Mouse (Mus musculus) heart, embryonic 10.5 days (tissue): ENCODE data around the gene Atp5h. TPM values are rescaled to one million over a fixed set of nuclear protein-coding genes. Genes with fewer than 3 reads are reported as not detected.

ENCODE experiments used
- DNase-seq: peaks from one replicate; pipeline ENCODE4 v3.0.0-alpha.2; 2017; ENCODE audit warnings: low spot score
- H3K27ac ChIP-seq: fragments of 300-500 bp; sonication (generic); 2 replicates; pipeline ENCODE4 v1.5.1; 2016; ENCODE audit warnings: mild to moderate bottlenecking
- H3K27me3 ChIP-seq: fragments of 300-500 bp; sonication (generic); 2 replicates; pipeline ENCODE4 v1.6.1; 2016; ENCODE audit warnings: mild to moderate bottlenecking; ENCODE audit not compliant: poor library complexity, insufficient read depth, severe bottlenecking
- H3K36me3 ChIP-seq: fragments of 300-500 bp; sonication (generic); 2 replicates; pipeline ENCODE4 v1.6.1; 2016; ENCODE audit warnings: mild to moderate bottlenecking, moderate library complexity
- H3K4me1 ChIP-seq: fragments of 300-500 bp; sonication (generic); 2 replicates; pipeline ENCODE4 v1.6.1; 2016; ENCODE audit warnings: mild to moderate bottlenecking
- H3K4me3 ChIP-seq: fragments of 300-500 bp; sonication (generic); 2 replicates; pipeline ENCODE4 v1.5.1; 2016; ENCODE audit warnings: mild to moderate bottlenecking, moderate library complexity
- H3K9me3 ChIP-seq: fragments of 300-500 bp; sonication (generic); 2 replicates; pipeline ENCODE4 v1.6.1; 2016; ENCODE audit warnings: mild to moderate bottlenecking, moderate library complexity
- WGBS: fragments of 180-500 bp; shearing (Covaris S2); methylation state at CpG from one replicate; pipeline ENCODE4 v1.1.7; 2016; 5-methylcytosine and 5-hydroxymethylcytosine counted together
- polyA plus RNA-seq: library from polyadenylated mRNA; unstranded; fragments of >200 nt; fragmentation: Nextera tagmentation; extraction: Ambion mirVana; gene quantifications from 2 replicates; pipeline ENCODE4 v1.2.1, GENCODE M21; 2016

The Atp5h gene
- polyA plus RNA-seq, 1 experiment from 2014 or later, result 1,131 TPM

- no peak overlapping the region for H3K27ac ChIP-seq
- WGBS, result 71% methylated on average over 4 of the region's 4 CpGs
- H3K36me3 ChIP-seq, result peaks cover 42% of the 10 kb centered on the region
- DNase-seq, result no peak
- H3K9me3 ChIP-seq, result no peaks in the 10 kb centered on the region
- H3K4me3 ChIP-seq, result no peak overlapping the region
- peaks cover 30% of the 10 kb centered on the region for H3K4me1 ChIP-seq
- H3K27me3 ChIP-seq, result no peaks in the 10 kb centered on the region
Measured at GRCm38 (mm10) chr11:115432814-115433213, 13.1 kb upstream of the Atp5h start.

GRCm38 (mm10) chr11:115430561-115430960 lies 10.8 kb upstream of the Atp5h start:
- Histone ChIP-seq H3K36me3 (peaks cover 63% of the 10 kb centered on the region), H3K4me3 (no peak overlapping the region), H3K27me3 (no peaks in the 10 kb centered on the region), H3K9me3 (no peaks in the 10 kb centered on the region), H3K27ac (no peak overlapping the region), H3K4me1 (peaks cover 26% of the 10 kb centered on the region)
- 96% methylated on average over 6 of the region's 6 CpGs for WGBS
- no peak for DNase-seq

DNA sequence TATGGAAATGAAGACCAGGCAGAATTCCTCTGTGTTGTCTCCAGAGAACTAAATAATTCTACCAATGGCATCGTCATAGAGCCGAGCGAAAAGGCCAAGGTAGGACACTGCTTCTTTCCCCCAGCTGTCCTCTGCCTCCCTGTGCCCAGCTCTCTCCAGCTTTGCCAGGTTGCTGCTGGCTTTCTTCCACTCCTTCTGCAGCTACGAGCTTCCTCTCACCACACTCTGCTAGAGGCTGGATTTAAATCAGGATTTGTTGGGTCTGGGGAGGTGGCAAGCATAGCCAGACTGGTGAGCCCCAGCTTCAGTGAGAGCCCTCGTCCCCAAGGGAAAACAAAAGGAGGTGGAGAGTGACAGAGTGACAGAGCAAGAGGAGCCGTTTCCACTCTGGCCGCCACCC lies 9.5 kb upstream of the Atp5h start:
- Histone ChIP-seq H3K4me1 (peaks cover 22% of the 10 kb centered on the region), H3K27me3 (no peaks in the 10 kb centered on the region), H3K27ac (no peak overlapping the region), H3K4me3 (no peak overlapping the region), H3K36me3 (peaks cover 76% of the 10 kb centered on the region), H3K9me3 (no peaks in the 10 kb centered on the region)
- WGBS, result 85% methylated on average over 7 of the region's 7 CpGs
- no peak for DNase-seq

DNA sequence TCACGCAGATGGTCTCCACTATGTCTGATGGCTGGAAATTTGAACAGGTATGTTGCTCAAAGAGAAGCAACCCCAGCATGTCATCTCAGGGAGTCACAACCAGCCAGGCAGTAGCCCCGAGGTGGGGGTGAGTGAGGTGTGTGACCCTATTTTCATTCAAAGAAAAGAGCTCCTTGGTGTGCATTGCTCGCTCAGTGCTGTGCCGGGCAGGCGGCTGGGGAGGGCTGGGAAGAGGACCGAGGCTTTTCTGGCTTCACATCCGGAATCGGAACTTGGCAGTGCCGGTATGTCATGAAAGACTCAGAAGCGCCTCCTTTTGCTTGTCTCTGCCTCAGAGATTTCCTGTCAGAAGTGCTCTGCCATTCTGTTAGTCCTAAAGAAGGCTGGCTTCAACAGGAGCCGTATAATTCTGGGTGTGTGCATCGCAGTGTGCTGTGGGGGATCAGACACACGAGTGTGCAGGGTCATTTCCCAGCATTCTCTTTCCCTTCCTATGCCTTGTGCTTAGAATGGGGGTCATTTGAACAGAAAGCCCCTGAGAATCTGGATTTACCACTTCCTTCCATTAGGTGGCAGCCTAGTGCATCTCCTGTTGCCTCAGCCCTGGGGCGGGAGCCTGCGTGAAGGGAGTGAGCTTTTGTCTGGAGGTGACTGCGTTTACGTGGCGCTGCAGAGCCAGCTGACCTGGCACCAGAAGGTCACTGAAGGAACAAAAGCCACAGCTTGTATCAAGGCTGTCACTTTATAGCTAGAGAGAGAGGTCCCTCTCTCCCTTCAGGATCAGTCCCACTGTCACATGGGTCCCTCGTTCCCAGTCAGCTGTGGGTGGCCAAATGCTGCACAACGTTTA lies 7.9 kb upstream of the Atp5h start:
- H3K27ac ChIP-seq, result peak overlapping the region; percentile 67
- H3K27me3 ChIP-seq, result no peaks in the 10 kb centered on the region
- DNase-seq, result peak; percentile 88
- H3K4me1 ChIP-seq, result peaks cover 15% of the 10 kb centered on the region
- peaks cover 80% of the 10 kb centered on the region for H3K36me3 ChIP-seq
- no peaks in the 10 kb centered on the region for H3K9me3 ChIP-seq
- 37% methylated on average over 20 of the region's 20 CpGs for WGBS
- 0 out of 2 replicates have a peak overlapping the region, but pooled peaks have one; percentile 9 for H3K4me3 ChIP-seq

DNA sequence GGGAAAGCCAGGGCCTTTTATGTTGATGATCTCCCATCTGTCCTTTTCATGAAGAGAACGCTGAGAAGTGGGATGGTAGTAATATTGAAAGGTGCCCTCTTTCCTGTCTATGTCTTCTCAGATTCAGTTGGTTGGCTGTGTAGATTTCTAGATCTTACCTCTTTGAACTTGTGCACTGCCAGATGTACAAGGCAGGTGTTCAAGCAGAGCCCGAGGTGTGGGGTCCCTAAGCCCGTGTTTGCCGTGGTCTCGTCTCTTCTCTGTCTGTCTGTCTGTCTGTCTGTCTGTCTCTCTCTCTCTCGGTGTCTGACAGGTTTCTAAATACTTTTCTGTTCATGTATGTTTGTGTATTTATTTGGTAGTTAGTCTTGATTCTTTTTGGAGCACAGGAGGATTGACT lies 5.9 kb upstream of the Atp5h start:
- 89% methylated on average over 6 of the region's 6 CpGs for WGBS
- no peak for DNase-seq
- Histone ChIP-seq H3K27ac (no peak overlapping the region), H3K27me3 (no peaks in the 10 kb centered on the region), H3K4me3 (no peak overlapping the region), H3K9me3 (no peaks in the 10 kb centered on the region), H3K36me3 (peaks cover 70% of the 10 kb centered on the region), H3K4me1 (peaks cover 24% of the 10 kb centered on the region)

DNA sequence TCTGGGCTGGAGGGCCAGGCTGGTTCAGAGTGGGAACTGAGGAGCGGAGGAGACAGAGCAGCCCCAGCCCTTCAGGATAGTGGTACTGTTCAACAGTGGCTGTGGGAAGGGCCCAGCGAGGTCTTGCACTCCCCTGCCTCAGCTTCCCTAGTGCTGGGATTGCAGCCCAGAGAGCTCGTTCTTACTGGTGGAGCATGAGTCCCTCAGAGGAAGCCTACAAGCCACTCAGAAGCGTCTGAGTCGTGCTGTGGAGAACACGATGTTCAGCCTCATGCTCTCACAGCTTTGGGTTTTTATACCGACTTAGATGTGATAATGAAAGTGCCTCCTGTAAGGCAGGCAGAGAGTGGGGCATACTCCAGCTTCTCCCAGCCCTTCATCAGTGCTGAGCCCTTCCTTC lies 4.9 kb upstream of the Atp5h start:
- WGBS, result 86% methylated on average over 7 of the region's 7 CpGs
- Histone ChIP-seq H3K4me1 (peaks cover 25% of the 10 kb centered on the region), H3K9me3 (no peaks in the 10 kb centered on the region), H3K36me3 (peaks cover 62% of the 10 kb centered on the region), H3K27ac (no peak overlapping the region), H3K27me3 (no peaks in the 10 kb centered on the region), H3K4me3 (no peak overlapping the region)
- no peak for DNase-seq

DNA sequence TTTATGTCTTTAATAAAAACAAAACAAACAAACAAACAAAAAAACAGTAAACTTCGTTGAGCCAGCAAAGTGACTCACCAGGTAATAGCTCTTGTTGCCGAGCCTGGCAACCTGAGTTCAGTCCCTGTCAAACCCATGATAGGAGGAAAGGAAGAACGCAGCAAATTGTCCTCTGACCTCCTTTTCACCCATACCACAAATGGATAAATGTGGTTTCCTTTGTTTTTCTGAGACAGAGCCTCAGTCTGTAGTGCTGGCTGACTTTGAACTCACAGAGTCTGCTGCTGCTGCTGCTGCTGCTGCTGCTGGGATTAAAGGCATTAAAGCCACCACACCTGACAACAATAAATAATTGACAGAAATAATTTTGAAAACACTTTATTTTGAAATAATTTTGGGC lies 3.3 kb upstream of the Atp5h start:
- Histone ChIP-seq H3K9me3 (no peaks in the 10 kb centered on the region), H3K4me3 (no peak overlapping the region), H3K27me3 (no peaks in the 10 kb centered on the region), H3K36me3 (peaks cover 49% of the 10 kb centered on the region), H3K27ac (no peak overlapping the region), H3K4me1 (peaks cover 30% of the 10 kb centered on the region)
- WGBS, result 83% methylated on average over 3 of the region's 3 CpGs
- DNase-seq, result no peak

DNA sequence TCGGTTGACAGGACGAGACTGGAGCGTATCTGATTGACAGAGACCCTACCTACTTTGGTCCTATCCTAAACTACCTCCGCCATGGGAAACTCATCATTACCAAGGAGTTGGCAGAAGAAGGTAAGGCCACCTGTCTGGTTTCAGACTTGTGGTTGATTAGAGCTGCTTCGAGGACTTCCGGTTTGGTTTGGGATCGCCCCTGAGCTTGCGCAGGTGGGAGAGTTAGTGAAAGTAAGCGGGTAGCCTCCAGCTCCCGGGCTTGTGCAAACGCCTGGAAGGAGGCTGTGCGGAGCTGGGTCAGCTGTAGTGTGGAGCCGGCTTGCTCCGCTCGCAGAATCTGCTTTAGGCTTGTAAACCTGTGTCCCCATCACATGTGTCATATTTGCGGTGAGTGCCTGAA lies 2.2 kb upstream of the Atp5h start:
- peaks cover 53% of the 10 kb centered on the region for H3K36me3 ChIP-seq
- peaks cover 31% of the 10 kb centered on the region for H3K4me1 ChIP-seq
- H3K27ac ChIP-seq, result no peak overlapping the region
- H3K27me3 ChIP-seq, result no peaks in the 10 kb centered on the region
- no peak overlapping the region for H3K4me3 ChIP-seq
- WGBS, result 89% methylated on average over 16 of the region's 16 CpGs
- H3K9me3 ChIP-seq, result no peaks in the 10 kb centered on the region
- no peak for DNase-seq

GRCm38 (mm10) chr11:115421328-115421727 lies 1.6 kb upstream of the Atp5h start:
- Histone ChIP-seq H3K36me3 (peaks cover 52% of the 10 kb centered on the region), H3K27ac (no peak overlapping the region), H3K9me3 (no peaks in the 10 kb centered on the region), H3K4me1 (peaks cover 38% of the 10 kb centered on the region), H3K27me3 (no peaks in the 10 kb centered on the region), H3K4me3 (peak overlapping the region; percentile 97)
- WGBS, result 70% methylated on average over 1 of the region's 1 CpGs
- DNase-seq, result no peak

GRCm38 (mm10) chr11:115420336-115421190 lies 801 bp upstream of the Atp5h start:
- 3% methylated on average over 45 of the region's 45 CpGs for WGBS
- Histone ChIP-seq H3K4me1 (peaks cover 45% of the 10 kb centered on the region), H3K27me3 (no peaks in the 10 kb centered on the region), H3K9me3 (no peaks in the 10 kb centered on the region), H3K4me3 (peak overlapping the region; percentile 97), H3K36me3 (peaks cover 52% of the 10 kb centered on the region), H3K27ac (peak overlapping the region; percentile 99)
- DNase-seq, result peak; percentile 85

- Histone ChIP-seq H3K27me3 (no peaks in the 10 kb centered on the region), H3K4me1 (peaks cover 28% of the 10 kb centered on the region), H3K4me3 (no peak overlapping the region), H3K27ac (no peak overlapping the region), H3K9me3 (no peaks in the 10 kb centered on the region), H3K36me3 (peaks cover 56% of the 10 kb centered on the region)
- WGBS, result 89% methylated on average over 7 of the region's 7 CpGs
- no peak for DNase-seq
Measured at GRCm38 (mm10) chr11:115409556-115409955, 10.2 kb downstream of the Atp5h start.

GRCm38 (mm10) chr11:115408266-115408920 lies 11.4 kb downstream of the Atp5h start:
- H3K4me3 ChIP-seq, result no peak overlapping the region
- H3K36me3 ChIP-seq, result peaks cover 56% of the 10 kb centered on the region
- H3K9me3 ChIP-seq, result no peaks in the 10 kb centered on the region
- no peak for DNase-seq
- H3K27me3 ChIP-seq, result no peaks in the 10 kb centered on the region
- peaks cover 31% of the 10 kb centered on the region for H3K4me1 ChIP-seq
- H3K27ac ChIP-seq, result no peak overlapping the region
- 78% methylated on average over 6 of the region's 6 CpGs for WGBS
